Mouse (Mus musculus) liver, postnatal 0 days (tissue): ENCODE measurements at regions not wholly inside any gene's neighbourhood (a gene's known extent, or its start where the extent isn't known, plus 50 kb on each side); places are given as distances from the start of the nearest gene placed in this dataset.

Experiments
- CTCF ChIP-seq: sonication (generic); IDR thresholded peaks from 2 replicates; pipeline ENCODE4 v1.5.1; 2016; ENCODE audit warnings: antibody characterized with exemption, low read depth
- EP300 ChIP-seq: IDR thresholded peaks from 2 replicates; pipeline ENCODE4 v1.6.1; 2016; ENCODE audit warnings: antibody characterized with exemption, low read depth, mild to moderate bottlenecking

DNA sequence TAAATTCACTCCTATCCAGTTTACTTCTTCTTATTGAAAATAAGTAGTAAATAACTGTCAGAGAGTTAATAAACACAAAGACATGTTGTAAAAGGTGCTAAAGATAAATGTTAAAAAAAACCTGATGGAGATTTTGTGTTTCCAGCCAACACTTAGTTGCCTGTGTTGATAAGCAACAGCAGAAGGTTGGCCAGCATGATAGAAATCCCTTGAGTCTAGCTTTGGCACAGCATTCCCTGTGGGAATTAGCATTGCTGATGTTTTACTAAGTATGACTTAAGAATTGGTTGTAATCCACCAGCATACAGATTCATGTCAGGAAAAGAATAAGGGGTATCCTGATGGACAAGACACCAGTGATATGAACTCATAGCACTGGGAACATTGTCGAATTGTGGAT is 594.3 kb downstream of the Plod2 start:
- TF ChIP-seq CTCF (no peak), EP300 (no peak)
